Mouse (Mus musculus) intestine, embryonic 16.5 days (tissue): ENCODE measurements around the gene Lrit3. TPM values are rescaled to one million over a fixed set of nuclear protein-coding genes. Genes with fewer than 3 reads are reported as not detected.
A peak's percentile ranks its signal among the peaks of the same experiment; 100 is the strongest.
"Not testable (repeated sequence)": the region's sequence is repeated elsewhere in the genome, so short reads cannot be mapped to it uniquely, and the experiment has no call there.

Experiments used
- ATAC-seq: fragments of 200-750 bp; cut with Nextera tagmentation; 2 replicates; pipeline ENCODE4 v1.8.0; 2017; ENCODE audit warnings: moderate TSS enrichment, moderate library complexity
- H3K27ac ChIP-seq: fragments of 300-500 bp; sonication (generic); 2 replicates; pipeline ENCODE4 v1.5.1; 2014; ENCODE audit warnings: mild to moderate bottlenecking, low read length
- H3K27me3 ChIP-seq: fragments of 300-500 bp; sonication (generic); replicated peaks from 2 replicates; pipeline ENCODE4 v1.6.1; 2014; ENCODE audit warnings: low read length, control low read depth, mixed read lengths; ENCODE audit not compliant: control insufficient read depth, insufficient read depth
- H3K36me3 ChIP-seq: fragments of 300-500 bp; sonication (generic); 2 replicates; pipeline ENCODE4 v1.6.1; 2014; ENCODE audit warnings: low read length, control low read depth; ENCODE audit not compliant: control insufficient read depth, insufficient read depth
- H3K4me1 ChIP-seq: fragments of 300-500 bp; sonication (generic); 2 replicates; pipeline ENCODE4 v1.6.1; 2014; ENCODE audit warnings: low read length, control low read depth, mixed read lengths; ENCODE audit not compliant: control insufficient read depth, insufficient read depth
- H3K4me2 ChIP-seq: fragments of 300-500 bp; sonication (generic); 2 replicates; pipeline ENCODE4 v1.6.1; 2014; ENCODE audit warnings: low read depth, low read length, control low read depth
- H3K4me3 ChIP-seq: fragments of 300-500 bp; sonication (generic); 2 replicates; pipeline ENCODE4 v1.5.1; 2014; ENCODE audit warnings: mild to moderate bottlenecking, low read length
- H3K9ac ChIP-seq: fragments of 300-500 bp; sonication (generic); 2 replicates; pipeline ENCODE4 v1.6.1; 2014; ENCODE audit warnings: low read depth, low read length
- H3K9me3 ChIP-seq: fragments of 300-500 bp; sonication (generic); 2 replicates; pipeline ENCODE4 v1.6.1; 2016; ENCODE audit warnings: low read length, control low read depth; ENCODE audit not compliant: control insufficient read depth
- WGBS: fragments of 180-500 bp; shearing (Covaris S2); extraction: QIAGEN DNeasy Blood & Tissue Kit; methylation state at CpG from one replicate; pipeline ENCODE4 v1.1.7; 2014; 5-methylcytosine and 5-hydroxymethylcytosine counted together
- polyA plus RNA-seq: library from polyadenylated mRNA; unstranded; fragments of >200 nt; fragmentation: Nextera tagmentation; extraction: Ambion mirVana; gene quantifications from 2 replicates; pipeline ENCODE4 v1.2.1, GENCODE M21; 2015

The Lrit3 gene
- polyA plus RNA-seq, 1 experiment from 2014 or later: not detected

- no peak overlapping the region for H3K4me2 ChIP-seq
- H3K4me3 ChIP-seq: no peak overlapping the region
- H3K4me1 ChIP-seq: no peaks in the 10 kb centered on the region
- no peaks in the 10 kb centered on the region for H3K27me3 ChIP-seq
- ATAC-seq: no peak
- no peaks in the 10 kb centered on the region for H3K36me3 ChIP-seq
- no peak overlapping the region for H3K9ac ChIP-seq
- H3K9me3 ChIP-seq: no peaks in the 10 kb centered on the region
- WGBS: 78% methylated on average over 5 of the region's 5 CpGs
- no peak overlapping the region for H3K27ac ChIP-seq
Measured at GRCm38 (mm10) chr3:129797341-129797740, 6.5 kb downstream of the Lrit3 start.

- Histone ChIP-seq H3K4me3 (no peak overlapping the region), H3K27me3 (no peaks in the 10 kb centered on the region), H3K36me3 (no peaks in the 10 kb centered on the region), H3K9me3 (no peaks in the 10 kb centered on the region), H3K27ac (no peak overlapping the region), H3K9ac (no peak overlapping the region), H3K4me1 (no peaks in the 10 kb centered on the region), H3K4me2 (no peak overlapping the region)
- WGBS: 85% methylated on average over 5 of the region's 5 CpGs
- no peak for ATAC-seq
Measured at GRCm38 (mm10) chr3:129793801-129794200, 10.0 kb downstream of the Lrit3 start.

GRCm38 (mm10) chr3:129782746-129783145 lies 21.1 kb downstream of the Lrit3 start:
- ATAC-seq: no peak
- WGBS: 92% methylated on average over 3 of the region's 3 CpGs
- no peaks in the 10 kb centered on the region for H3K27me3 ChIP-seq
- no peak overlapping the region for H3K4me2 ChIP-seq
- H3K27ac ChIP-seq: no peak overlapping the region
- H3K9ac ChIP-seq: no peak overlapping the region
- H3K4me3 ChIP-seq: no peak overlapping the region
- H3K4me1 ChIP-seq: no peaks in the 10 kb centered on the region
- no peaks in the 10 kb centered on the region for H3K9me3 ChIP-seq
- no peaks in the 10 kb centered on the region for H3K36me3 ChIP-seq

GRCm38 (mm10) chr3:129781435-129781834 lies 22.4 kb downstream of the Lrit3 start:
- Histone ChIP-seq H3K4me1 (no peaks in the 10 kb centered on the region), H3K27me3 (no peaks in the 10 kb centered on the region), H3K27ac (no peak overlapping the region), H3K36me3 (no peaks in the 10 kb centered on the region), H3K4me2 (no peak overlapping the region), H3K9ac (no peak overlapping the region), H3K4me3 (no peak overlapping the region), H3K9me3 (no peaks in the 10 kb centered on the region)
- no peak for ATAC-seq
- 53% methylated on average over 10 of the region's 10 CpGs for WGBS

- H3K27ac ChIP-seq: no peak overlapping the region
- no peak overlapping the region for H3K4me3 ChIP-seq
- no peaks in the 10 kb centered on the region for H3K36me3 ChIP-seq
- H3K27me3 ChIP-seq: no peaks in the 10 kb centered on the region
- H3K9ac ChIP-seq: no peak overlapping the region
- H3K9me3 ChIP-seq: no peaks in the 10 kb centered on the region
- H3K4me1 ChIP-seq: no peaks in the 10 kb centered on the region
- no peak for ATAC-seq
- H3K4me2 ChIP-seq: no peak overlapping the region
- WGBS: 81% methylated on average over 6 of the region's 6 CpGs
Measured at GRCm38 (mm10) chr3:129771210-129771609, 32.6 kb downstream of the Lrit3 start.

GRCm38 (mm10) chr3:129766971-129767794 lies 36.6 kb downstream of the Lrit3 start:
- WGBS: 84% methylated on average over 10 of the region's 10 CpGs

GRCm38 (mm10) chr3:129766106-129766505 lies 37.7 kb downstream of the Lrit3 start:
- H3K9me3 ChIP-seq: no peaks in the 10 kb centered on the region
- H3K4me3 ChIP-seq: no peak overlapping the region
- no peak overlapping the region for H3K4me2 ChIP-seq
- 88% methylated on average over 4 of the region's 4 CpGs for WGBS
- H3K27me3 ChIP-seq: no peaks in the 10 kb centered on the region
- H3K36me3 ChIP-seq: no peaks in the 10 kb centered on the region
- H3K27ac ChIP-seq: no peak overlapping the region
- ATAC-seq: no peak
- H3K9ac ChIP-seq: no peak overlapping the region
- no peaks in the 10 kb centered on the region for H3K4me1 ChIP-seq

More at GRCm38 (mm10) chr3:129766971-129767794, 36.6 kb downstream of the Lrit3 start:
- Histone ChIP-seq H3K4me3 (no peak overlapping the region), H3K4me1 (no peaks in the 10 kb centered on the region), H3K27ac (no peak overlapping the region), H3K27me3 (no peaks in the 10 kb centered on the region), H3K9me3 (no peaks in the 10 kb centered on the region), H3K36me3 (no peaks in the 10 kb centered on the region), H3K9ac (no peak overlapping the region), H3K4me2 (no peak overlapping the region)
- no peak for ATAC-seq

GRCm38 (mm10) chr3:129757599-129757998 lies 46.2 kb downstream of the Lrit3 start:
- not testable (repeated sequence) for H3K27ac ChIP-seq, H3K27me3 ChIP-seq, H3K4me3 ChIP-seq, H3K9ac ChIP-seq, H3K9me3 ChIP-seq, ATAC-seq, H3K36me3 ChIP-seq, H3K4me2 ChIP-seq, H3K4me1 ChIP-seq
- 97% methylated on average over 1 of the region's 1 CpGs for WGBS

GRCm38 (mm10) chr3:129754650-129755604 lies 48.9 kb downstream of the Lrit3 start, which contains the start of gene Egf:
TSS of gene Egf (minus strand) at chr3:129755316.
- Histone ChIP-seq H3K9me3 (no peaks in the 10 kb centered on the region), H3K4me2 (peak within 1 kb of the TSS; percentile 47), H3K27ac (no peak within 1 kb of the TSS), H3K36me3 (no peaks in the 10 kb centered on the region), H3K9ac (peak within 1 kb of the TSS; percentile 30), H3K27me3 (no peaks in the 10 kb centered on the region), H3K4me1 (peaks cover 5% of the 10 kb centered on the region; the same call in 1 of the 2 replicates), H3K4me3 (peak within 1 kb of the TSS; percentile 38)
- peak; percentile 70 for ATAC-seq
- WGBS: 6% methylated on average over 20 of the region's 20 CpGs
